Mouse (Mus musculus) limb, embryonic 15.5 days (tissue): Measurements from ENCODE around the gene Aup1. TPM values are rescaled to one million over a fixed set of nuclear protein-coding genes. Genes with fewer than 3 reads are reported as not detected.

Experiments
- ATAC-seq: fragments of 200-750 bp; cut with Nextera tagmentation; 2 replicates; pipeline ENCODE4 v1.8.0; 2017; ENCODE audit warnings: low read depth, moderate TSS enrichment; ENCODE audit not compliant: insufficient number of reproducible peaks, low FRiP score, low TSS enrichment
- H3K27ac ChIP-seq: fragments of 300-500 bp; sonication (generic); 2 replicates; pipeline ENCODE4 v1.5.1; 2015; ENCODE audit warnings: moderate library complexity, mild to moderate bottlenecking, inconsistent platforms
- H3K27me3 ChIP-seq: fragments of 300-500 bp; sonication (generic); 2 replicates; pipeline ENCODE4 v1.6.1; 2015; ENCODE audit warnings: inconsistent platforms
- H3K36me3 ChIP-seq: fragments of 300-500 bp; sonication (generic); 2 replicates; pipeline ENCODE4 v1.6.1; 2015; ENCODE audit warnings: inconsistent platforms
- H3K4me1 ChIP-seq: fragments of 300-500 bp; sonication (generic); 2 replicates; pipeline ENCODE4 v1.6.1; 2015; ENCODE audit warnings: inconsistent platforms
- H3K4me2 ChIP-seq: fragments of 300-500 bp; sonication (generic); 2 replicates; pipeline ENCODE4 v1.6.1; 2015; ENCODE audit warnings: mild to moderate bottlenecking, inconsistent platforms
- H3K4me3 ChIP-seq: fragments of 300-500 bp; sonication (generic); 2 replicates; pipeline ENCODE4 v1.5.1; 2015; ENCODE audit warnings: mild to moderate bottlenecking, inconsistent platforms
- H3K9ac ChIP-seq: fragments of 300-500 bp; sonication (generic); 2 replicates; pipeline ENCODE4 v1.6.1; 2015; ENCODE audit warnings: inconsistent platforms
- H3K9me3 ChIP-seq: fragments of 300-500 bp; sonication (generic); 2 replicates; pipeline ENCODE4 v1.6.1; 2016; ENCODE audit warnings: inconsistent platforms
- WGBS: fragments of 180-500 bp; shearing (Covaris S2); methylation state at CpG from one replicate; pipeline ENCODE4 v1.1.7; 2015; 5-methylcytosine and 5-hydroxymethylcytosine counted together
- polyA plus RNA-seq: library from polyadenylated mRNA; unstranded; fragments of >200 nt; fragmentation: Nextera tagmentation; extraction: Ambion mirVana; gene quantifications from 2 replicates; pipeline ENCODE4 v1.2.1, GENCODE M21; 2015

The Aup1 gene
- polyA plus RNA-seq, 1 experiment from 2014 or later, result 181 TPM

DNA sequence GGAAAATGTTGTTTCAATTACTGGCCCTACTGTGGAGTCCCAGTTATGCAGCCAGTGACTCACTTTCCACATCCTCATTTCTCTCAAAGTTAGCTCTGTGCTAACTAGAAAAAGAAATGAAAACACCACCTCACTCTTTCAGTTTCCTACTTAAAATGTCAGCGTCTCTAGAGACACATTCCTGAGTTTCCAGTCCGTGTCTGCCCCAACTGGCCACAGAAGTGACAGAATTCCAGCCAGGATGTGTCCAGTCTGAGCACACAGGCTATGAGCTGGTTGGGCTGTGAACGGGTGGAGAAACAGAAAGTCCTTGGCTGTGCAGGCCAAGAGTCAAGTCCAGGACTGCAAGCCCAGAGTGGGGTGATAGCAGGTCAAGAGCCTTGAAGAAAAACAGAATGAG, 37.1 kb upstream of the Aup1 start:
- Histone ChIP-seq H3K4me2 (no peak overlapping the region), H3K27ac (peak overlapping the region; percentile 30)

DNA sequence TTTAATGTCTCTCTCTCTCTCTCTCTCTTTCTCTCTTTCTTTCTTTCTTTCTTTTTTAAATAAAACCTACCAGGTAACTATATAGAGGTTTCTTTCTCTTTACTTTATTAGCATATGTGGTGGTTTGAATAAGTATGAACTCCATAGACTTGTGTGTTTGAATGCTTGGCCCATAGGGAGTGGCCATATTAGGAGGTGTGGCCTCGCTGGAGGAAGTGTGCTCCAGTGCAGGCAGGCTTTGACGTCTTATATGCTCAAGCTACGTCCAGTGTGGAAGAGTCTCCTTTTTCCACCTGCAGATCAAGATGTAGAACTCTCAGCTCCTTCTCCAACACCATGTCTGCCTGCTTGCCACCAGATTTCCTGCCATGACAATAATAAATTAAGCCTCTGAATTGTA, 35.3 kb upstream of the Aup1 start:
- Histone ChIP-seq H3K36me3 (no peaks in the 10 kb centered on the region), H3K4me2 (no peak overlapping the region), H3K4me3 (no peak overlapping the region), H3K9ac (no peak overlapping the region), H3K4me1 (0 out of 2 replicates have a peak, but pooled peaks cover 5% of the 10 kb centered on the region), H3K27ac (no peak overlapping the region), H3K27me3 (no peaks in the 10 kb centered on the region), H3K9me3 (no peaks in the 10 kb centered on the region)
- 61% methylated on average over 3 of the region's 3 CpGs for WGBS
- ATAC-seq, result no peak

More for the DNA sequence above, 37.1 kb upstream of the Aup1 start:
- Histone ChIP-seq H3K9ac (no peak overlapping the region), H3K9me3 (no peaks in the 10 kb centered on the region), H3K4me3 (no peak overlapping the region), H3K4me1 (0 out of 2 replicates have a peak, but pooled peaks cover 5% of the 10 kb centered on the region), H3K36me3 (no peaks in the 10 kb centered on the region), H3K27me3 (no peaks in the 10 kb centered on the region)
- no peak for ATAC-seq
- WGBS, result 46% methylated on average over 3 of the region's 3 CpGs

GRCm38 (mm10) chr6:83020121-83020520, 34.2 kb upstream of the Aup1 start:
- WGBS, result 83% methylated on average over 6 of the region's 6 CpGs
- H3K4me1 ChIP-seq, result 0 out of 2 replicates have a peak, but pooled peaks cover 5% of the 10 kb centered on the region
- H3K9ac ChIP-seq, result no peak overlapping the region
- ATAC-seq, result no peak
- H3K27ac ChIP-seq, result no peak overlapping the region
- no peak overlapping the region for H3K4me2 ChIP-seq
- no peaks in the 10 kb centered on the region for H3K9me3 ChIP-seq
- H3K4me3 ChIP-seq, result no peak overlapping the region
- H3K27me3 ChIP-seq, result no peaks in the 10 kb centered on the region
- H3K36me3 ChIP-seq, result no peaks in the 10 kb centered on the region

- Histone ChIP-seq H3K4me2 (no peak overlapping the region), H3K4me3 (no peak overlapping the region), H3K27ac (no peak overlapping the region), H3K27me3 (no peaks in the 10 kb centered on the region), H3K4me1 (0 out of 2 replicates have a peak, but pooled peaks cover 5% of the 10 kb centered on the region), H3K9me3 (no peaks in the 10 kb centered on the region), H3K36me3 (no peaks in the 10 kb centered on the region), H3K9ac (no peak overlapping the region)
- no peak for ATAC-seq
- WGBS, result 79% methylated on average over 4 of the region's 4 CpGs
Measured at GRCm38 (mm10) chr6:83020836-83021593, 33.3 kb upstream of the Aup1 start.

DNA sequence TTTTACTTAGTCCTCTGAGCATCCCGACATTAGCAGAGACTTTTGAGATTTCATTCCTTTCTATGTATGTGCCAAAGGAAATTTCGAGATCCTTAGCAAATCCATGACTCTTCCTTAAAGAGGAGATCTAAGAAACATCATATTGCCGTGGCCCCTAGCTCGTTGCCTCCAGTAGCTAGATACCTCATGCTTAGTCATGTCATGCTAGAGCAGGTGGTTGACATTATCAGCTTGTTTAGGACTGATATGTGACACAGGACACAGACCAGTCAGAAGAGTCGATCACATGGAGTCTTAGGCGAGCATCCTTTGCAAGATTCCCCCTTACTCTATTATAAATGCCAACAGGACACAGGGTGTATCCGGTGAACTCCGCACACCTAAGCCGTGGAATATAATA, 31.3 kb upstream of the Aup1 start:
- H3K36me3 ChIP-seq, result no peaks in the 10 kb centered on the region
- WGBS, result 84% methylated on average over 9 of the region's 9 CpGs
- H3K9ac ChIP-seq, result no peak overlapping the region
- H3K4me3 ChIP-seq, result no peak overlapping the region
- H3K9me3 ChIP-seq, result no peaks in the 10 kb centered on the region
- no peak for ATAC-seq
- H3K27ac ChIP-seq, result no peak overlapping the region
- H3K27me3 ChIP-seq, result no peaks in the 10 kb centered on the region
- H3K4me1 ChIP-seq, result peaks cover 6% of the 10 kb centered on the region
- no peak overlapping the region for H3K4me2 ChIP-seq

DNA sequence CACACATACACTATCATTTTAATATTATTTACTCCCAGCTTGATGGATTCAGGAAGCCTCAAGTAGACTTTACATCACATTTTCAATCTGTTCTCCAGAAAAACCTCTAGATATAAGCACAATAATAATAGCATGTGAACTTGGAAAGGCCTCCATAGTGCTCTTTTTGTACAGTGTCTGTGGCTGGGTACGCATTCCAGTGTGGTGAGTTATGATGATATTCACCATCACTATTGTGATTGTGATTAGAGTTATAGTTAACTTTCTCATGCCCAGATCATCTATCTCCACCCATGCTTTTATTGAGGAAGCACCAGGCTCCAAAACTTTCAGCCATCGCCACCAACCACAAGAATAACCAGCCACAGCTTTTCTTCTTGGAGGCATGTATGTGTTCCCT, 30.5 kb upstream of the Aup1 start:
- no peaks in the 10 kb centered on the region for H3K36me3 ChIP-seq
- H3K4me2 ChIP-seq, result no peak overlapping the region
- no peak overlapping the region for H3K4me3 ChIP-seq
- H3K9ac ChIP-seq, result no peak overlapping the region
- H3K9me3 ChIP-seq, result no peaks in the 10 kb centered on the region
- ATAC-seq, result no peak
- 88% methylated on average over 2 of the region's 2 CpGs for WGBS
- no peak overlapping the region for H3K27ac ChIP-seq
- H3K4me1 ChIP-seq, result peaks cover 9% of the 10 kb centered on the region
- no peaks in the 10 kb centered on the region for H3K27me3 ChIP-seq

- no peak overlapping the region for H3K9ac ChIP-seq
- no peak overlapping the region for H3K4me3 ChIP-seq
- no peak overlapping the region for H3K4me2 ChIP-seq
- H3K4me1 ChIP-seq, result peaks cover 15% of the 10 kb centered on the region
- H3K27ac ChIP-seq, result no peak overlapping the region
- H3K36me3 ChIP-seq, result no peaks in the 10 kb centered on the region
- H3K9me3 ChIP-seq, result no peaks in the 10 kb centered on the region
- 58% methylated on average over 4 of the region's 4 CpGs for WGBS
- ATAC-seq, result no peak
- no peaks in the 10 kb centered on the region for H3K27me3 ChIP-seq
Measured at GRCm38 (mm10) chr6:83024421-83024820, 29.9 kb upstream of the Aup1 start.

- no peaks in the 10 kb centered on the region for H3K27me3 ChIP-seq
- no peak for ATAC-seq
- H3K4me3 ChIP-seq, result no peak overlapping the region
- no peak overlapping the region for H3K9ac ChIP-seq
- H3K27ac ChIP-seq, result no peak overlapping the region
- WGBS, result 95% methylated on average over 4 of the region's 4 CpGs
- H3K36me3 ChIP-seq, result no peaks in the 10 kb centered on the region
- no peak overlapping the region for H3K4me2 ChIP-seq
- H3K4me1 ChIP-seq, result peaks cover 21% of the 10 kb centered on the region
- no peaks in the 10 kb centered on the region for H3K9me3 ChIP-seq
Measured at GRCm38 (mm10) chr6:83025221-83025620, 29.1 kb upstream of the Aup1 start.

DNA sequence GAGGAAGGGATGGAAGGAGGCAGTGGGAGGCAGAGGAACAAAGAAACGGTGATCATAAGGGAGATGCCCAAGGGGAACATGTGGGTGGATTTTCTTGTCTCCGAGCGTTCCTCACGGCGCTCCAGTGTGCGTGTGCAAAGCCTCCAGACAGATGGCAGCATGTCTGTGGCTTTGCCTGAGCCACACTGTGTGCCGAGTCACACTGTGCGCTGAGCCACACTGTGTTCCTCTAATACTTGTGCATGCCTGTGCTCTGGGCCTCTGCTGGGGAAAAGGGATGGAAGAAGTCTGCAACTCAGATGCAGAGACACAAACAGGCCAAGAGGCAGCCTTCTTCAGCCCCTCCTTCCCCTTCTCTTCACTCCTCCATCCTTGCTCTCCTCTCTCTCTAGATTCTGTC, 27.0 kb upstream of the Aup1 start:
- WGBS, result 79% methylated on average over 8 of the region's 8 CpGs
- H3K4me3 ChIP-seq, result no peak overlapping the region
- peaks cover 8% of the 10 kb centered on the region for H3K27me3 ChIP-seq

GRCm38 (mm10) chr6:83027706-83028105, 26.6 kb upstream of the Aup1 start:
- Histone ChIP-seq H3K27me3 (peaks cover 8% of the 10 kb centered on the region), H3K9ac (no peak overlapping the region), H3K4me3 (no peak overlapping the region), H3K27ac (peak overlapping the region; percentile 59; the same call in 1 of the 2 replicates), H3K4me1 (peaks cover 41% of the 10 kb centered on the region), H3K4me2 (no peak overlapping the region), H3K9me3 (no peaks in the 10 kb centered on the region), H3K36me3 (0 out of 2 replicates have a peak, but pooled peaks cover 4% of the 10 kb centered on the region)
- peak; percentile 68 for ATAC-seq
- 38% methylated on average over 7 of the region's 9 CpGs for WGBS

More for the DNA sequence above, 27.0 kb upstream of the Aup1 start:
- no peaks in the 10 kb centered on the region for H3K9me3 ChIP-seq
- H3K27ac ChIP-seq, result peak overlapping the region; percentile 19; the same call in 1 of the 2 replicates
- no peak for ATAC-seq
- peaks cover 37% of the 10 kb centered on the region for H3K4me1 ChIP-seq
- no peak overlapping the region for H3K9ac ChIP-seq
- no peak overlapping the region for H3K4me2 ChIP-seq
- H3K36me3 ChIP-seq, result 0 out of 2 replicates have a peak, but pooled peaks cover 4% of the 10 kb centered on the region

DNA sequence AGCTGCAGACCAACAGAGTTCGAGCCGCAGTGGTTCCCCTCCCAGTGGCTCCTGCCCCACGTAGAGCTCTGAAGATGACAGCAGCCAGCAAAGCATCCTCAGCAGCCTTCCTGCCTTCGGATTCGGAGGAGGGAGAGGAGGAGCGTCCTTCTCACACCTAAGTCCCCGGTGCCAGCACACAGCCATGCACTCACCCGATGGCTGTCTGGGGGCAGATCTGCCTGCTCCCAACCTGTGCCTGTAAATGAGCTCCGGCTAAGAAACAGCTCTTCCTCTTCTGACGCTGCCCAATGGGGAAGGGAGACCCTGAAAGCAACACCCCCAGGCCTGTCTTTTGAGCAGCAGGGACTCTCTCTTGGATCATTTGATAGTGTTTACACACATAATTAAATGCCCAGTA, 24.5 kb upstream of the Aup1 start:
- Histone ChIP-seq H3K4me1 (peaks cover 51% of the 10 kb centered on the region), H3K9ac (no peak overlapping the region), H3K36me3 (0 out of 2 replicates have a peak, but pooled peaks cover 4% of the 10 kb centered on the region), H3K4me2 (no peak overlapping the region), H3K27ac (no peak overlapping the region), H3K9me3 (no peaks in the 10 kb centered on the region), H3K4me3 (no peak overlapping the region), H3K27me3 (peaks cover 8% of the 10 kb centered on the region)
- no peak for ATAC-seq
- WGBS, result 32% methylated on average over 10 of the region's 10 CpGs

DNA sequence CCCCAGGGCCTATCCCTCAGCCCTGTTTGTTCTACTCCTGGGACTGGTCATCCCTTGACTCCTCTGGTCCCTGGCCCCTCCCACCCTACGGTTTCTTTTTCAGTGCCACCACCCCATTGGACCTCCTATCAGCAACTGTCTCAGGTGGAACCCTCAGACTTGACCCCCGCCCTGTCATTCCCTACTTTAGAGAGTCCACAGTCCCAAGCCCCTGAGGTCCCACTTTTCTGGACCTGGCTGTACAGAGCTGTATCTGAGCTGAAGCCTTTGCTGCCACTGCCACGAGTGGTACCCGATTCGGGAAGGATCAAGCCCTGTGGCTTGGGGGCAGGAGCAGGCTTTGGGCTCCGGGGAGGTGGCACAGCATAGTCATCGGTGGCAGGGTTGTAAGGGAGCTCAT, 23.2 kb upstream of the Aup1 start:
- 0 out of 2 replicates have a peak, but pooled peaks cover 4% of the 10 kb centered on the region for H3K36me3 ChIP-seq
- no peak for ATAC-seq
- H3K9ac ChIP-seq, result no peak overlapping the region
- no peak overlapping the region for H3K27ac ChIP-seq
- WGBS, result 69% methylated on average over 7 of the region's 7 CpGs
- H3K27me3 ChIP-seq, result peaks cover 8% of the 10 kb centered on the region
- no peaks in the 10 kb centered on the region for H3K9me3 ChIP-seq
- no peak overlapping the region for H3K4me3 ChIP-seq
- no peak overlapping the region for H3K4me2 ChIP-seq
- peaks cover 61% of the 10 kb centered on the region for H3K4me1 ChIP-seq
